8 mouse cellular contexts compared by ENCODE assay signal in the genomic region with DNA sequence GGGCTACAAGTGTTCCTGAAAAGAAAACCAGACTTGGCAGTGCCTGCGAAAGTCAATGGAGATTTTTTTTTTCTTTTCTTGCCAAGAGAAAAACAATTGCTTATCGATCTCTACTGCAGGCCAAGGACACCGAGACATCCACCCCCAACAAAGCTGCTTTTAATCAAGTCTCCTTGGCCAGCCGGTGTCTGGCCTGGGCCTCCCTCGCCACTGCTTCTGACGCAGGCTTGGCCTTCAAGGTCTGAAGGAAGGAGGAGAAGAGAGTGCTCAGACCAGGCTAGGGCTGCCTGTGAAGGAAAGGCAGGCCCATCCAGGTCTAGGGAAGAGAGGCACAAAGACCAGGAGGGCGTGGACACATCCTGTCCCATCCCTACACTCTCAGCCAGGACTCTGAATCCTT. TPM values are rescaled to one million over a fixed set of nuclear protein-coding genes. Genes with fewer than 3 reads are reported as not detected.
DNase-seq lines count a peak whose midpoint lies in the region; ATAC-seq lines count a peak whose summit lies in the region.

No protein-coding gene starts in this region.

- 57% methylated on average over 7 of the region's 7 CpGs for WGBS in hindbrain, embryonic 15.5 days
- WGBS in macrophage (ENCODE audit: missing documents): 34% methylated on average over 7 of the region's 7 CpGs

- no peaks in the 10 kb centered on the region for H3K9me3 ChIP-seq in megakaryocyte, embryonic 14.5 days
- no peaks in the 10 kb centered on the region for H3K9me3 ChIP-seq in hindbrain, embryonic 15.5 days

- peaks cover 87% of the 10 kb centered on the region for H3K4me1 ChIP-seq in megakaryocyte, embryonic 14.5 days
- H3K4me1 ChIP-seq in hindbrain, embryonic 15.5 days (replicated peaks): peaks cover 12% of the 10 kb centered on the region

- peak overlapping the region; percentile 89 for H3K4me3 ChIP-seq in megakaryocyte, embryonic 14.5 days (replicated peaks)
- H3K4me3 ChIP-seq in hindbrain, embryonic 15.5 days: no peak overlapping the region
- peak overlapping the region; percentile 2; the same call in 1 of the 2 replicates for H3K4me3 ChIP-seq in macrophage (ENCODE audit: inconsistent target)

- ATAC-seq in megakaryocyte, adult 5-6 weeks (ENCODE audit: poor library complexity, severe bottlenecking): no peak
- no peak for ATAC-seq in hindbrain, embryonic 15.5 days (ENCODE audit: low FRiP score, low read depth)
- no peak for ATAC-seq in activated CD4-positive, CD25-positive, alpha-beta regulatory T cell, adult 4 months
- no peak for ATAC-seq in megakaryocyte progenitor cell, adult 5-6 weeks (replicated peaks; ENCODE audit: poor library complexity)

- peak; percentile 46 to 53 for DNase-seq in cerebellum, postnatal 10 days
- DNase-seq in thymus, postnatal 4 days: no peak

- H3K27me3 ChIP-seq in megakaryocyte, embryonic 14.5 days (replicated peaks): no peaks in the 10 kb centered on the region
- H3K27me3 ChIP-seq in hindbrain, embryonic 15.5 days: no peaks in the 10 kb centered on the region

- peaks cover 98% of the 10 kb centered on the region for H3K79me2 ChIP-seq in macrophage (ENCODE audit: inconsistent target)

- peaks cover 51% of the 10 kb centered on the region for H3K36me3 ChIP-seq in megakaryocyte, embryonic 14.5 days (replicated peaks; ENCODE audit: low read length)
- H3K36me3 ChIP-seq in hindbrain, embryonic 15.5 days: peaks cover 2% of the 10 kb centered on the region; the same call in 1 of the 2 replicates
- no peaks in the 10 kb centered on the region for H3K36me3 ChIP-seq in macrophage (ENCODE audit: inconsistent target)

- H3K9ac ChIP-seq in hindbrain, embryonic 15.5 days: no peak overlapping the region; the same call in 1 of the 2 replicates

- H3K4me2 ChIP-seq in hindbrain, embryonic 15.5 days: no peak overlapping the region

- H3K27ac ChIP-seq in hindbrain, embryonic 15.5 days (replicated peaks): peak overlapping the region; percentile 70
- peak overlapping the region; percentile 97 for H3K27ac ChIP-seq in macrophage

RNA-seq across cellular contexts. Expression of gene Camkk2, which starts 8.9 kb away (rescaled TPM):
- 17.9 and 22.8 TPM in 2 replicates for polyA plus RNA-seq in megakaryocyte, embryonic 14.5 days (2012; ENCODE audit: insufficient read depth, low replicate concordance)
- total RNA-seq in megakaryocyte, adult 5-6 weeks (2015): 70.6 and 86.6 TPM in 2 replicates
- total RNA-seq in megakaryocyte, adult 5-6 weeks (2017): 83.6 and 94.3 TPM in 2 replicates
- 62.6 and 73.4 TPM in 2 replicates for polyA plus RNA-seq in hindbrain, embryonic 15.5 days (2015; fragmentation: Nextera tagmentation; extraction: Ambion mirVana)
- 100 to 1,000 TPM; 104 to 832 (median 143) TPM for total RNA-seq in macrophage (2018; cell fraction: chromatin; rRNA removed)
- total RNA-seq in macrophage (2018; cell fraction: cytosol; rRNA removed): 10 to 100 TPM; 28.1 to 47.9 (median 37.7) TPM
- 100 to 1,000 TPM in 13 of 26 experiments, 10 to 100 TPM in 13; 54.2 to 599 (median 108) TPM for total RNA-seq in macrophage (2018; cell fraction: nucleus; rRNA removed)
- 20.9 to 39.4 TPM (median 25.3 TPM) in 3 replicates for polyA plus RNA-seq in macrophage (2018)
- polyA plus RNA-seq in activated CD4-positive, CD25-positive, alpha-beta regulatory T cell, adult 4 months (2017; shearing (Covaris generic)): 1 to 10 TPM; 2.6 to 2.8 TPM
- 29.4 and 30.7 TPM in 2 replicates for total RNA-seq in megakaryocyte progenitor cell, adult 5-6 weeks (2015)
- 23.2 and 34.3 TPM in 2 replicates for total RNA-seq in megakaryocyte progenitor cell, adult 5-6 weeks (2017)

RNA-seq across cellular contexts. Expression of gene Anapc5, which starts 50.8 kb away (rescaled TPM):
- polyA plus RNA-seq in megakaryocyte, embryonic 14.5 days (2012; ENCODE audit: insufficient read depth, low replicate concordance): 41.2 and 69.4 TPM in 2 replicates
- 152 and 159 TPM in 2 replicates for total RNA-seq in megakaryocyte, adult 5-6 weeks (2015)
- total RNA-seq in megakaryocyte, adult 5-6 weeks (2017): 243 and 247 TPM in 2 replicates
- polyA plus RNA-seq in hindbrain, embryonic 15.5 days (2015; fragmentation: Nextera tagmentation; extraction: Ambion mirVana): 481 and 508 TPM in 2 replicates
- 100 to 1,000 TPM in 18 of 26 experiments, 10 to 100 TPM in 8; 49.6 to 289 (median 189) TPM for total RNA-seq in macrophage (2018; cell fraction: chromatin; rRNA removed)
- total RNA-seq in macrophage (2018; cell fraction: cytosol; rRNA removed): 100 to 1,000 TPM in 14 of 26 experiments, 10 to 100 TPM in 12; 75.4 to 140 (median 111) TPM
- total RNA-seq in macrophage (2018; cell fraction: nucleus; rRNA removed): 100 to 1,000 TPM in 19 of 26 experiments, 10 to 100 TPM in 7; 53.5 to 212 (median 145) TPM
- 96.1 to 114 TPM (median 102 TPM) in 3 replicates for polyA plus RNA-seq in macrophage (2018)
- polyA plus RNA-seq in activated CD4-positive, CD25-positive, alpha-beta regulatory T cell, adult 4 months (2017; shearing (Covaris generic)): 10 to 100 TPM; 90.8 to 92.8 TPM
- total RNA-seq in megakaryocyte progenitor cell, adult 5-6 weeks (2015): 193 and 210 TPM in 2 replicates
- total RNA-seq in megakaryocyte progenitor cell, adult 5-6 weeks (2017): 298 and 322 TPM in 2 replicates
